8 mouse cellular contexts compared by ENCODE assay signal in the genomic region with DNA sequence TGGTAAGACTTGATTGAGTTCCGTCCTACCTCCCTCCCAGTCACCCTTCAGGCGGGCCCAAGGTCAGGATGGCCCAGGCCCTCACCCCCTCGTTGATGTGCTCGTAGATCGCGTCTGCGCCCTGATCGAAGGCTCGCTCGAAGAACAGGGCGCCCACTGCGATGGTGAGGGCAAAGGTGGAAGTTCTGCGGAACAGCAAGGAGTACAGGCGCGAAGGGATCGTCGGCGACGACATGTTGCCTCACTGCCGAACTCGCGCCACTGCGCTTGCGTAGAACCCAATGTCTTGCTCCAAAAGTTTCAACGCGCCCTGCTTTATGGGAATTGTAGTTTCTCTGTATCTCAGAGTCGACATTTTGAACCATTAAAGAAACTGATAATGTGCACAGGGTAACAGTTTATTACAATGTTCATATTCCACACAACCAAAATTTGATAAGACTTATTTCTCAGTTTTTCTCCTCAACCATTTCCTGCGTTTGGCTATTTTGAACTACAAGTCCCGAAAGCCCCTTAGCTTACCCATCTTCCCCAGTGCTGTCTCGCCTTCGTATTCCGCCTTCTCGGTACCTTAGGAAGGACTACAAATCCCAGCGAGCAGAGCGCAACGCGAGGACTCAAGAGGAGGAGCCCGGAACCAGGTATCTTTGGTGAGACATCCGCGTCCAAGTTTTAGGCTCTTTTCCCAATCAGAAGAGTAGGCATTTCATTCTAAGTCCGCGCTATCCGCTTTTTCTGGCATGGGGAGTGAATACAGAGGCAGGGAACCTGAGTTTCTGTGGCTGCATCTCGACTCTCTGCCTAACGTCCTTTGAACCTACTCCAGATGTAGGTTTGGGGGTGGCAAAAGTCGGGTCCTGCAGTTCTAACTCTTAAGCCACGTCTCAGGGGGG. TPM values are rescaled to one million over a fixed set of nuclear protein-coding genes. Genes with fewer than 3 reads are reported as not detected.
A peak's percentile ranks its signal among the peaks of the same experiment; 100 is the strongest.
DNase-seq lines count a peak whose midpoint lies in the region; ATAC-seq lines count a peak whose summit lies in the region.

Uqcr10 (minus strand) TSS at position 271 of the 893 bp plus-strand sequence.
Zmat5 (plus strand) TSS at position 607 of the 893 bp plus-strand sequence.

- peaks cover 8% of the 10 kb centered on the region; the same call in 1 of the 2 replicates for H3K36me3 ChIP-seq in hindbrain, embryonic 15.5 days

- peak within 1 kb of the TSS; percentile 84 for H3K4me2 ChIP-seq in hindbrain, embryonic 15.5 days

- peak within 1 kb of the TSS; percentile 80 for H3K27ac ChIP-seq in hindbrain, embryonic 15.5 days (replicated peaks)

- H3K9me3 ChIP-seq in hindbrain, embryonic 15.5 days: no peaks in the 10 kb centered on the region

- H3K27me3 ChIP-seq in hindbrain, embryonic 15.5 days: no peaks in the 10 kb centered on the region

- H3K4me3 ChIP-seq in hindbrain, embryonic 15.5 days: peak within 1 kb of the TSS; percentile 68

- H3K9ac ChIP-seq in hindbrain, embryonic 15.5 days: peak within 1 kb of the TSS; percentile 74

- ATAC-seq in hindbrain, embryonic 15.5 days (ENCODE audit: low FRiP score, low read depth): peak; percentile 98

- peaks cover 17% of the 10 kb centered on the region for H3K4me1 ChIP-seq in hindbrain, embryonic 15.5 days (replicated peaks)

- WGBS in hindbrain, embryonic 15.5 days: under 1% methylated on average over 47 of the region's 47 CpGs

- peak; percentile 94 for DNase-seq in T-cell, adult 2 months (ENCODE audit: low spot score)
- DNase-seq in cerebellum, postnatal 36 days: peak; percentile 92 to 94
- peak; percentile 91 to 94 for DNase-seq in frontal cortex, postnatal 36 days (ENCODE audit: low spot score in 2 of 2)
- peak; percentile 92 for DNase-seq in left cerebral cortex, adult 11 months (ENCODE audit: low spot score)
- DNase-seq in lung, postnatal 4 days: peak; percentile 94
- peak; percentile 92 for DNase-seq in retina, postnatal 7 days (ENCODE audit: low read depth, low spot score)
- DNase-seq in urinary bladder, adult 2 months (ENCODE audit: low spot score): peak; percentile 91

RNA-seq across cellular contexts. Expression of gene Uqcr10, which starts in this region (rescaled TPM):
- polyA plus RNA-seq in hindbrain, embryonic 15.5 days (2015; fragmentation: Nextera tagmentation; extraction: Ambion mirVana): 678 and 743 TPM in 2 replicates
- polyA plus RNA-seq in urinary bladder, adult 2 months (2012; rRNA removed): 1,105 and 1,175 TPM in 2 replicates

RNA-seq across cellular contexts. Expression of gene Zmat5, which starts in this region (rescaled TPM):
- 62.2 and 63.8 TPM in 2 replicates for polyA plus RNA-seq in hindbrain, embryonic 15.5 days (2015; fragmentation: Nextera tagmentation; extraction: Ambion mirVana)
- 64.8 and 77.0 TPM in 2 replicates for polyA plus RNA-seq in urinary bladder, adult 2 months (2012; rRNA removed)

Comparison
In these comparisons a context has a peak if more than half of its experiments do, and no peak if none do; other contexts are left out.
1. Peak in every context shown above with its lines: DNase-seq, ATAC-seq, H3K4me3 ChIP-seq and H3K27ac ChIP-seq.